Mouse (Mus musculus) central nervous system, embryonic 18 days (tissue): ENCODE measurements around the gene Psmc1. TPM values are rescaled to one million over a fixed set of nuclear protein-coding genes. Genes with fewer than 3 reads are reported as not detected.

Experiments
- polyA plus RNA-seq: library from polyadenylated mRNA; depleted of rRNA; stranded (reverse); fragments of >200 nt; gene quantifications from 2 replicates; pipeline ENCODE4 v1.2.3, GENCODE M21; 2012; rRNA removed

The Psmc1 gene
- 137 and 146 TPM in 2 replicates for polyA plus RNA-seq

GRCm38 (mm10) chr12:100109986-100110696, at the start of gene Psmc1:
TSS of gene Psmc1 (plus strand) at chr12:100110154.

GRCm38 (mm10) chr12:100159261-100159975, 49.5 kb downstream of the Psmc1 start, which contains the start of gene Nrde2:
TSS of gene Nrde2 (minus strand) at chr12:100159653.

Other genes starting within 250 kb of the Psmc1 start
- 2.5 and 2.8 TPM in 2 replicates for gene Efcab11, start 225.7 kb upstream of the Psmc1 start, polyA plus RNA-seq
- gene Tdp1, start 225.6 kb upstream of the Psmc1 start, polyA plus RNA-seq: 41.6 and 46.5 TPM in 2 replicates
- gene Kcnk13, start 145.7 kb upstream of the Psmc1 start, polyA plus RNA-seq: 1.3 and 1.4 TPM in 2 replicates
- gene Nrde2, start 49.5 kb downstream of the Psmc1 start, polyA plus RNA-seq: 14.3 and 15.5 TPM in 2 replicates
- gene Calm1, start 89.3 kb downstream of the Psmc1 start, polyA plus RNA-seq: 638 and 643 TPM in 2 replicates